Mouse (Mus musculus): Measurements from ENCODE around the gene Tmem170b. TPM values are rescaled to one million over a fixed set of nuclear protein-coding genes. Genes with fewer than 3 reads are reported as not detected.

Gene Tmem170b
- polyA plus RNA-seq, 1 experiment = 1.1 TPM

DNA sequence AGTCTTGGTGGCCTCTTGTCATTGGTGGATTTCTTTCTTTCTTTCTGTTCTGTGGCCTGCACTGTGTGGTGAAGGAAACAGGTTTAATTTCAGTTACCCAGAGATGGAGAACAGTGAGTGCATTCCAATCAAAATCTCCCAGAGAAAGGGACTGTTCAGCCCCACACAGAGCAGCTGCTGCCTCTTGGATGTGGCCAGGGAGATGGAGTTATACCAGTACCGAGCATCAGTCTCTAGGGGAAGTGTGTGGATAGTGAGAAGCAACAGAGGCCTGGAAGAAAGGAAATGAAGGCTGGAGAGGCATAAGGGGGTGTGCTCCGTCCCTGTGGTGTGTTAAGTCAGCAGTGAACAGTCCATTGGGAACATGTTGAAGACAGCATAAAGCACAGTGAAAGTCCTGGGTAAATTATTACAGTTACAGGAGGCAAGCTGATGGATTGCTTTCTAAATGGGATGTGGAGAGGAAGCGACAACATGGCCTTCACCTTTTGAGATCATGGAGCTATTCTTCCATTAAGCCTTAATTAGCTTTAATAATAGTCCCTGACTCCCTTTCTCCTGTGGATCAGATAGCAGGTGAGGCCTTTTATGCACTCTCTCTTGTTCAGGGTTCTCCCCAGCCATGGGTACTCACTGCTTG is 21.7 kb downstream of the Tmem170b start:
- no peak overlapping the region for H3K4me3 ChIP-seq
- no peaks in the 10 kb centered on the region for H3K79me2 ChIP-seq (ENCODE audit: control insufficient read depth, insufficient read depth)
- no peaks in the 10 kb centered on the region for H3K27me3 ChIP-seq (ENCODE audit: control insufficient read depth, insufficient read depth, insufficient read length)
- peaks cover 4% of the 10 kb centered on the region for H3K36me3 ChIP-seq (ENCODE audit: control insufficient read depth, insufficient read depth)
- no peak for TF ChIP-seq POLR2A (IDR thresholded peaks at IDR 0.05; ENCODE audit: insufficient read length, low read depth)
- TF ChIP-seq POLR2AphosphoS2 (IDR thresholded peaks at IDR 0.05; ENCODE audit: insufficient read length, low read depth) = no peak
- TF ChIP-seq MYOD1 (IDR thresholded peaks at IDR 0.05; ENCODE audit: control insufficient read depth in 1 of 3, insufficient read length in 2 of 3, low read depth in 2 of 3) = no peak
- TF ChIP-seq TCF3 (IDR thresholded peaks at IDR 0.05; ENCODE audit: insufficient read length, low read depth) = no peak
- TF ChIP-seq SRF (IDR thresholded peaks at IDR 0.05; ENCODE audit: control insufficient read depth, insufficient read length, low read depth) = no peak
- no peak for TF ChIP-seq MAX (IDR thresholded peaks at IDR 0.05; ENCODE audit: low read depth)
- H3K4me2 ChIP-seq (ENCODE audit: low read depth) = no peak overlapping the region
- no peak overlapping the region for H3ac ChIP-seq (ENCODE audit: control insufficient read depth, insufficient read length)

DNA sequence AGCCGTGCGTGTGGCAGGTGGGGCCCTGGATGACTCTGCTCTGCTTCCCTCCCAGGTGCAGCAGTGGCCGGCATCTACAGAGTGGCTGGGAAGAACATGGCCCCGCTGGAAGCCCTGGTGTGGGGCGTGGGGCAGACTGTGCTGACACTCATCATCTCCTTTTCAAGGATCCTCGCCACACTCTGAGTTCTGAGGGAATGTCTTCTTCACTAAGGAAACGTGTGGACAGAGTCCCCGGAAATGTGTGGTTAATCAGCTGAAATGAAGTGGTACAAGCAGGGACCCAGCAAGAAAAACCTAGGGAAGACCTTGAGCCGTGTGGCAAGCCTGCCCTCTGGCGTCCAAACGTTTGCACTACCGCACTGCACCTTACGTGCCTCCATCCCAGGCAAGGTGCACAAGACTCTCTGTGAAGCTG is 28.7 kb downstream of the Tmem170b start:
- no peak for TF ChIP-seq POLR2AphosphoS2 (IDR thresholded peaks at IDR 0.05; ENCODE audit: insufficient read length, low read depth)
- no peak for TF ChIP-seq E2F4 (IDR thresholded peaks at IDR 0.05; ENCODE audit: insufficient read depth)
- TF ChIP-seq MYOD1 (IDR thresholded peaks at IDR 0.05; ENCODE audit: control insufficient read depth in 1 of 3, insufficient read length in 2 of 3, low read depth in 2 of 3) = no peak
- TF ChIP-seq MAX (IDR thresholded peaks at IDR 0.05; ENCODE audit: low read depth) = no peak
- no peak for TF ChIP-seq SRF (IDR thresholded peaks at IDR 0.05; ENCODE audit: control insufficient read depth, insufficient read length, low read depth)
- no peak for TF ChIP-seq MYOG (IDR thresholded peaks at IDR 0.05; ENCODE audit: control insufficient read depth in 1 of 3, insufficient read depth in 1 of 3, insufficient read length in 2 of 3, low read depth in 2 of 3)
- TF ChIP-seq REST (IDR thresholded peaks at IDR 0.05; ENCODE audit: insufficient read depth, insufficient read length) = no peak
- TF ChIP-seq CEBPB (IDR thresholded peaks at IDR 0.05; ENCODE audit: insufficient read depth, poor library complexity, severe bottlenecking) = no peak
- H3K4me3 ChIP-seq = no peak overlapping the region
- no peaks in the 10 kb centered on the region for H3K36me3 ChIP-seq (ENCODE audit: control insufficient read depth, insufficient read depth)
- no peak overlapping the region for H3ac ChIP-seq (ENCODE audit: control insufficient read depth, insufficient read length)
- H3K27me3 ChIP-seq (ENCODE audit: control insufficient read depth, insufficient read depth, insufficient read length) = no peaks in the 10 kb centered on the region
- no peak overlapping the region for H3K4me2 ChIP-seq (ENCODE audit: low read depth)
- no peaks in the 10 kb centered on the region for H3K79me2 ChIP-seq (ENCODE audit: control insufficient read depth, insufficient read depth)

DNA sequence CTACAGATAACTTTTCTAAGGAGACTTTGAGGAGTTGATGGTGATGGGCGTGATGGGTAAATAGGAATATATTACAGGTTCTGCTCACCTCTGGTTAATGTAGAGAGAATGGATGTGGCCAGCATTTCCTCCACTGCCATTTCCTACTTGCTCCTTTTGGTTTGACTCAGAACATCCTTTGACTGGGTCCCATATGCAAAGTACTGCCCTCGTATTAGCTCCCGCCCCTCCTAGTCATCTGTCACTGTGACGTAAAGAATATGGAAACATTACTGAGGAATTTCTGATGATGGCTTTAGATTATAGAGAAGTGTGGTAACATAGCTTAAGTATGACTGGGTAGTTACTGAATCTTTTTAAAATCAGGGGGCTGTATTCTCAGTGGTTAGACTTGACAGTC is 32.4 kb downstream of the Tmem170b start:
- Histone ChIP-seq H3ac (ENCODE audit: control insufficient read depth, insufficient read length) (no peak overlapping the region), H3K79me2 (ENCODE audit: control insufficient read depth, insufficient read depth) (no peaks in the 10 kb centered on the region), H3K36me3 (ENCODE audit: control insufficient read depth, insufficient read depth) (no peaks in the 10 kb centered on the region), H3K27me3 (ENCODE audit: control insufficient read depth, insufficient read depth, insufficient read length) (no peaks in the 10 kb centered on the region), H3K4me3 (no peak overlapping the region), H3K4me2 (ENCODE audit: low read depth) (no peak overlapping the region)
- TF ChIP-seq TCF3 (IDR thresholded peaks at IDR 0.05; ENCODE audit: insufficient read length, low read depth) (no peak), USF1 (IDR thresholded peaks at IDR 0.05; ENCODE audit: low read depth) (no peak), MAX (IDR thresholded peaks at IDR 0.05; ENCODE audit: low read depth) (no peak), CEBPB (IDR thresholded peaks at IDR 0.05; ENCODE audit: insufficient read depth, poor library complexity, severe bottlenecking) (no peak), MYOD1 (IDR thresholded peaks at IDR 0.05; ENCODE audit: control insufficient read depth in 1 of 3, insufficient read length in 2 of 3, low read depth in 2 of 3) (no peak), POLR2A (IDR thresholded peaks at IDR 0.05; ENCODE audit: insufficient read length, low read depth) (no peak), REST (IDR thresholded peaks at IDR 0.05; ENCODE audit: insufficient read depth, insufficient read length) (no peak), E2F4 (IDR thresholded peaks at IDR 0.05; ENCODE audit: insufficient read depth) (no peak), MYOG (IDR thresholded peaks at IDR 0.05; ENCODE audit: control insufficient read depth in 1 of 3, insufficient read depth in 1 of 3, insufficient read length in 2 of 3, low read depth in 2 of 3) (no peak), TCF12 (IDR thresholded peaks at IDR 0.05; ENCODE audit: insufficient read depth, poor library complexity, severe bottlenecking) (no peak), SRF (IDR thresholded peaks at IDR 0.05; ENCODE audit: control insufficient read depth, insufficient read length, low read depth) (no peak), POLR2AphosphoS2 (IDR thresholded peaks at IDR 0.05; ENCODE audit: insufficient read length, low read depth) (no peak)

DNA sequence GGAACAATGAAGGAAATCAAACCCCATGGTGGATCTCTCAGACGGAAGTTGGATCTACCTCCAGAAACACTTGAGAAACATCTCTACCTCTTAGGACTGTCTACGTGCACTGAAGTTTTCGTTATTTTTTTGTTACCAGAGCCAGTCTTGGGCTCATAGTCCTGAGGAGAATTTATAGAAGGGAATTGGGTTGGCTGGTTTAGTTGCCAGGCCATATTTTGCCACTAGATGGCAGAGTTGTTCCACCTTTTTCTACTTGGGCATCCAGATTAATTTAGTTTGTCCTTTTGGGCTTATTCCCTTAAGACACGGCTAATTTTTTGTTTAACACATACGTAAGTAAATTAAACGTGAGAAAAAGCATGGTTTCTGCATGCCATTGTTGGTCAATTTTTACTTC is 37.1 kb downstream of the Tmem170b start:
- H3K79me2 ChIP-seq (ENCODE audit: control insufficient read depth, insufficient read depth) = no peaks in the 10 kb centered on the region

More for the DNA sequence above, 37.1 kb downstream of the Tmem170b start:
- Histone ChIP-seq H3K4me2 (ENCODE audit: low read depth) (peak overlapping the region; percentile 43), H3K4me3 (no peak overlapping the region), H3K27me3 (ENCODE audit: control insufficient read depth, insufficient read depth, insufficient read length) (no peaks in the 10 kb centered on the region), H3ac (ENCODE audit: control insufficient read depth, insufficient read length) (no peak overlapping the region), H3K36me3 (ENCODE audit: control insufficient read depth, insufficient read depth) (no peaks in the 10 kb centered on the region)
- TF ChIP-seq E2F4 (IDR thresholded peaks at IDR 0.05; ENCODE audit: insufficient read depth) = no peak
- TF ChIP-seq MYOD1 (IDR thresholded peaks at IDR 0.05; ENCODE audit: control insufficient read depth in 1 of 3, insufficient read length in 2 of 3, low read depth in 2 of 3) = no peak
- no peak for TF ChIP-seq POLR2AphosphoS2 (IDR thresholded peaks at IDR 0.05; ENCODE audit: insufficient read length, low read depth)
- no peak for TF ChIP-seq TCF3 (IDR thresholded peaks at IDR 0.05; ENCODE audit: insufficient read length, low read depth)
- no peak for TF ChIP-seq SRF (IDR thresholded peaks at IDR 0.05; ENCODE audit: control insufficient read depth, insufficient read length, low read depth)
- no peak for TF ChIP-seq REST (IDR thresholded peaks at IDR 0.05; ENCODE audit: insufficient read depth, insufficient read length)
- TF ChIP-seq USF1 (IDR thresholded peaks at IDR 0.05; ENCODE audit: low read depth) = no peak
- TF ChIP-seq MYOG (IDR thresholded peaks at IDR 0.05; ENCODE audit: control insufficient read depth in 1 of 3, insufficient read depth in 1 of 3, insufficient read length in 2 of 3, low read depth in 2 of 3) = no peak
- no peak for TF ChIP-seq MAX (IDR thresholded peaks at IDR 0.05; ENCODE audit: low read depth)
- no peak for TF ChIP-seq CEBPB (IDR thresholded peaks at IDR 0.05; ENCODE audit: insufficient read depth, poor library complexity, severe bottlenecking)
- no peak for TF ChIP-seq TCF12 (IDR thresholded peaks at IDR 0.05; ENCODE audit: insufficient read depth, poor library complexity, severe bottlenecking)
